In genomic region chr12:110850010-110850928, GRCm38 (mm10) we compare ENCODE assay signal across 8 mouse cellular contexts. TPM values are rescaled to one million over a fixed set of nuclear protein-coding genes. Genes with fewer than 3 reads are reported as not detected.
A peak's percentile ranks its signal among the peaks of the same experiment; 100 is the strongest.
DNase-seq lines count a peak whose midpoint lies in the region; ATAC-seq lines count a peak whose summit lies in the region.

TSS of gene Zfp839 (plus strand) at chr12:110850253.

- H3K36me3 ChIP-seq in hindbrain, embryonic 15.5 days = peaks cover 3% of the 10 kb centered on the region; the same call in 1 of the 2 replicates

- peaks cover 20% of the 10 kb centered on the region for H3K4me1 ChIP-seq in hindbrain, embryonic 15.5 days (replicated peaks)

- under 1% methylated on average over 75 of the region's 89 CpGs for WGBS in hindbrain, embryonic 15.5 days

- H3K9ac ChIP-seq in hindbrain, embryonic 15.5 days = peak within 1 kb of the TSS; percentile 79

- H3K4me2 ChIP-seq in hindbrain, embryonic 15.5 days = peak within 1 kb of the TSS; percentile 75

- no peaks in the 10 kb centered on the region for H3K9me3 ChIP-seq in hindbrain, embryonic 15.5 days

- DNase-seq in R1 (ENCODE audit: low read depth, low spot score) = peak; percentile 86
- peak; percentile 89 for DNase-seq in cerebellum, postnatal 36 days
- peak; percentile 85 to 91 for DNase-seq in frontal cortex, postnatal 36 days (ENCODE audit: low spot score in 2 of 2)
- DNase-seq in left cerebral cortex, adult 18-20 months (ENCODE audit: low spot score in 2 of 2) = peak; percentile 88 to 90
- peak; percentile 88 for DNase-seq in lung, postnatal 4 days
- peak; percentile 51 for DNase-seq in retina, postnatal 7 days (ENCODE audit: low read depth, low spot score)
- peak; percentile 76 to 90 for DNase-seq in urinary bladder, adult 18-20 months (ENCODE audit: low spot score in 2 of 2)

- H3K27ac ChIP-seq in hindbrain, embryonic 15.5 days (replicated peaks) = peak within 1 kb of the TSS; percentile 62

- H3K27me3 ChIP-seq in hindbrain, embryonic 15.5 days = peaks cover 17% of the 10 kb centered on the region

- peak; percentile 93 for ATAC-seq in hindbrain, embryonic 15.5 days (ENCODE audit: low FRiP score, low read depth)

- peak within 1 kb of the TSS; percentile 59 for H3K4me3 ChIP-seq in hindbrain, embryonic 15.5 days

RNA-seq across cellular contexts. Expression of gene Zfp839, which starts in this region (rescaled TPM):
- polyA plus RNA-seq in hindbrain, embryonic 15.5 days (2015; fragmentation: Nextera tagmentation; extraction: Ambion mirVana) = 4.4 and 4.8 TPM in 2 replicates
- total RNA-seq in left cerebral cortex, adult 18-20 months (2021) = 10 to 100 TPM; 11.7 to 12.8 TPM

Comparison
In these comparisons a context has a peak if more than half of its experiments do, and no peak if none do; other contexts are left out.
1. Peak in every context shown above with its lines: DNase-seq, ATAC-seq, H3K4me3 ChIP-seq and H3K27ac ChIP-seq.